Mouse (Mus musculus): ENCODE results near the gene Apc2. TPM values are rescaled to one million over a fixed set of nuclear protein-coding genes. Genes with fewer than 3 reads are reported as not detected.

Apc2 gene
- polyA plus RNA-seq, 1 experiment, result 0.25 TPM

DNA sequence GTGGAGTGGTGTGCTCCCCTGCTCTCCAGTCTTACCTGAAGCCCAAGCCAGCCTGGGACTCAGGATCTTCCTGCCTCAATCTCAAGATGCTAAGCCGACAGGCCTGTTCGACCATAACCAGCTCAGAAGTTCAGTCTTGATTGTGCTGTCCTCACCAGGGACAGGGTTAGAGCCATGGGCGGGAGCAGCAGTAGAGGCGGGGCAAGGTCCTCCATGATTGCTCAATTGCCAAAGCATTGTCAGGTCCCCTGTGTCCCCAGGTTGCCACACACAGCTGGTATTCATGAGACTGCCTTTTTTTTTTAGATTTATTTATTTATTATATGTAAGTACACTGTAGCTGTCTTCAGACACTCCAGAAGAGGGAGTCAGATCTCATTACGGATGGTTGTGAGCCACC, 19.5 kb upstream of the Apc2 start:
- Histone ChIP-seq H3K4me1 (ENCODE audit: control insufficient read depth, insufficient read depth, low read length) (peaks cover 8% of the 10 kb centered on the region), H3K4me3 (ENCODE audit: insufficient read depth, low read length) (no peak overlapping the region), H3K27ac (ENCODE audit: insufficient read depth, low read depth, low read length) (no peak overlapping the region)
- TF ChIP-seq POLR2A (IDR thresholded peaks at IDR 0.05; ENCODE audit: borderline replicate concordance, low read depth, low read length), result no peak
- TF ChIP-seq CTCF (IDR thresholded peaks at IDR 0.05; ENCODE audit: low read depth, low read length), result no peak

DNA sequence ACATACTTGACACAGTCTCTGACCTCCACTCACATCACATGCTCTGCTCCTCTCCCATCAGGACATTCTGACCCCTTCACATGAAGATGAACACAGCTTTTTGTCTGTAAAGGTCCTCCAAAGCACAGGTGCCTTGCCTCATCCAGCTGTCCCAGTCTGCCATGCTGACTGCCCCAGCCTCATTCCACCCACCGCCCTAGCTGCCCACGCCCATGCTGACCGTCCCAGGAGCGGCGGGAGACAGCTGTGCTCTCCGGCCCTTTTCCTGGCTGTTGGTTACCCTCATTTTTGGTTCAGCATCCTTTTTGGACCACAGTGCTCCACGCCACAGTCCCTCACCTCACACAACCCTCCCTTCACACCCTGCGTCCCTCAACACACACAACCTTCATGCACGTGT, 17.4 kb upstream of the Apc2 start:
- TF ChIP-seq CTCF (IDR thresholded peaks at IDR 0.05; ENCODE audit: low read depth, low read length) (no peak), POLR2A (IDR thresholded peaks at IDR 0.05; ENCODE audit: borderline replicate concordance, low read depth, low read length) (no peak)
- no peak overlapping the region for H3K27ac ChIP-seq (ENCODE audit: insufficient read depth, low read depth, low read length)
- no peaks in the 10 kb centered on the region for H3K4me1 ChIP-seq (ENCODE audit: control insufficient read depth, insufficient read depth, low read length)
- H3K4me3 ChIP-seq (ENCODE audit: insufficient read depth, low read length), result no peak overlapping the region

DNA sequence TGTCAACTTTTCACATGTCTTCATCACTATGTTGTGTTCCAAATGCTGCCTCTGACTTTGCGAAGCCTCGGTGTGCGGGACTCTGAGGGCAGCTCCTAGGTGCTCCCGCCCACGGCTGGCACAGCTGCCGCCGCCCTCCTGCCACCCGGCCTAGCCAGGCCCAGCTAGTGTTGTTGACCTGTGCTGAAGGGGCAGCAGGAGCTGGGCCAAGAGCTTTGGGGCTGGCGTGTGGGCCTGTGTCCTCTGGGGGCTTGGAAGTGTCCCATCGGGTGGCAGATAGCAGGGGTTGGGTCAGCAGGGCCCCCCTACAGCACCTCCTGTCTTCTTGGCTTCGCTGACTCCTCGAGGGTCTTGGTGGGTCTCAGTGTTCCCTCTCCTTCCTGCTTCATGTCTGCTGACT, 16.5 kb upstream of the Apc2 start:
- H3K4me1 ChIP-seq (ENCODE audit: control insufficient read depth, insufficient read depth, low read length), result no peaks in the 10 kb centered on the region
- no peak for TF ChIP-seq CTCF (IDR thresholded peaks at IDR 0.05; ENCODE audit: low read depth, low read length)
- no peak for TF ChIP-seq POLR2A (IDR thresholded peaks at IDR 0.05; ENCODE audit: borderline replicate concordance, low read depth, low read length)
- no peak overlapping the region for H3K27ac ChIP-seq (ENCODE audit: insufficient read depth, low read depth, low read length)
- H3K4me3 ChIP-seq (ENCODE audit: insufficient read depth, low read length), result no peak overlapping the region

DNA sequence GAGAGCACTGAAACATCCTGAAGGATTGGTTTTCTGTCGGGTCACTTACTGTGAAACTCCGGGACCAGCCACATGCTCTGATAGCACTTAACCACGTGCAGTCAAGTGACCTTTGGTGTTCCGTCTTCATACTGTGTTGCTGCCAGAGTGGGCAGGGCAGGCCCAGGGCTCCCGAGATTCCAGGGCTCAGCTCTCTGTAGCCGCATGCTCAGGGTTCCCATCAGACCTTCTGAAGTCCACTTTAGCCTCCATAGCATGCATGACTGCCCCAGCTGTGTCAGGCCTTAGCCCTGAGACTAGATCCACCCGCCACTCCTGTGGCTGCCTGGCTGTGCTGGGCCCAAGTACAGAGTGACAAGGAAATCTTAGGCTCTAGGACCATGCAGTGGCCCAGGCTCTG, 14.5 kb upstream of the Apc2 start:
- no peaks in the 10 kb centered on the region for H3K4me1 ChIP-seq (ENCODE audit: control insufficient read depth, insufficient read depth, low read length)
- no peak overlapping the region for H3K4me3 ChIP-seq (ENCODE audit: insufficient read depth, low read length)
- no peak overlapping the region for H3K27ac ChIP-seq (ENCODE audit: insufficient read depth, low read depth, low read length)
- TF ChIP-seq POLR2A (IDR thresholded peaks at IDR 0.05; ENCODE audit: borderline replicate concordance, low read depth, low read length) (no peak), CTCF (IDR thresholded peaks at IDR 0.05; ENCODE audit: low read depth, low read length) (no peak)

DNA sequence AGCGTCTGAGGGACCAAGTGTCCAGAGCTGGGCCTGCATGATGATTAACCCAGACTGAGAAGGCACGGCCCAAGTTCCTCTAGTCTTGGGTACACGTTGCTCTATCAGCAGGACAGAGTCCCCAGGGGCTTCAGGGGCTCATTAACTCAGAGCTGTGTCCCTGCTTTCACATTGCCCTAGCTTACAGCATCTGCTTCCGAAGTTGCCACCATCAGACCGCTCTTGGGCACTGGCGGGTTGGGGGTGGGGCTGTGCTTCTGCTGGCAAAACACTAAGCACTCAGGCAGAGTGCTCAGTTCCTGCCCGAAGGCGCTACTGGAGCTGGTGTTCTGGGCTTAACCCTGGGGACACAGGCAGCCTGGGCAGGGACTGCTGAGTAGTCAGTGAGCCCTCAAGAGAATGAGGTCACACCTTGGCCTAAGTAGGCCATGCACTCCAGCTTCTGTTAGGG, 13.8 kb upstream of the Apc2 start:
- TF ChIP-seq POLR2A (IDR thresholded peaks at IDR 0.05; ENCODE audit: borderline replicate concordance, low read depth, low read length) (no peak), CTCF (IDR thresholded peaks at IDR 0.05; ENCODE audit: low read depth, low read length) (no peak)
- no peak overlapping the region for H3K4me3 ChIP-seq (ENCODE audit: insufficient read depth, low read length)
- no peaks in the 10 kb centered on the region for H3K4me1 ChIP-seq (ENCODE audit: control insufficient read depth, insufficient read depth, low read length)
- no peak overlapping the region for H3K27ac ChIP-seq (ENCODE audit: insufficient read depth, low read depth, low read length)

DNA sequence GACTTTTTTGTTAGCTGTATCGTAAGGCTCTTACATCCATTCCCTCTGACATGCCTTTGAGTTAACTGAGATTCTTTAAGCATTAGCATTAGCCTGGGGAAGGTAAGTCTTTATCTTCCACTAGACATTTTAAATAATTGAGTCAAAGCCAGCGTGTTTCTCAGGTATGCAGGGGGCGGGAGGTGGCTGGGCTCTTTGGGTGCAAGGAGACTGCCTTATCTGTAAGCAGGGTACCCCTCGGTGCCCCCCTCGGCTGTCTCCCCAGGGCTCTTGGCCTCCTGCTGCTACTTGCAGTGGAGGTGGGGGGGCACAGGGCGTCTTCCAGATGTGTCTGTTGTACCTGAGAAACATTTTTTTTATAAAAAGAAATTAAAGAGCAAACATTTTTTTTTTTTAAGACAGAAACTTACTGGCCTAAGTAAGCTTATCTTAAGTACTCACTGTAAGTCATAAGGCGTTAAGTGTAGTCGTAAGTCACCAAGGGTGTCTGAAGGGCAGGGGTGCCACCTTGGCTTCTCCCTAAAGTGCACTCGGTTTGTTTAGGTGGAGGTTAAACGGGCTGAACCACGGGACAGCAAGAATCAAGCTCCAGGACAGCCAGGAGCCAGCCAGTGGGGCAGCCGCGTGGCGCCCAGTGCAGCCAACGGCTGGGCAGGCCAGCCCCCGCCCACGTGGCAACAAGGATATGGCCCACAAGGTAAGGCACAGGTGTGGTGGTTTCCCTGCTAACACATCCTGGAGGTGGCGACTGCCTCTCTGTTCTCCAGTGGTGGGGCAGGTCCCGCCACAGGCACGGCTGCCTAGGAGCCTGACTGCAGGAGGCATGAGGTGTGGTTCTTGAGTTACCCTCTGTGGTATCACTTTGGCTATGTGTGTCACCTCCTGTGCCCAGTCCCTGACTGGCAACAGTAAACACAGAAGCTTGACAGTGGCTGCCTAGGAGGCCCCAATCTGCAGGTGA, 13.0 kb upstream of the Apc2 start:
- TF ChIP-seq CTCF (IDR thresholded peaks at IDR 0.05; ENCODE audit: low read depth, low read length) (no peak), POLR2A (IDR thresholded peaks at IDR 0.05; ENCODE audit: borderline replicate concordance, low read depth, low read length) (no peak)
- H3K27ac ChIP-seq (ENCODE audit: insufficient read depth, low read depth, low read length), result no peak overlapping the region
- no peaks in the 10 kb centered on the region for H3K4me1 ChIP-seq (ENCODE audit: control insufficient read depth, insufficient read depth, low read length)
- no peak overlapping the region for H3K4me3 ChIP-seq (ENCODE audit: insufficient read depth, low read length)

DNA sequence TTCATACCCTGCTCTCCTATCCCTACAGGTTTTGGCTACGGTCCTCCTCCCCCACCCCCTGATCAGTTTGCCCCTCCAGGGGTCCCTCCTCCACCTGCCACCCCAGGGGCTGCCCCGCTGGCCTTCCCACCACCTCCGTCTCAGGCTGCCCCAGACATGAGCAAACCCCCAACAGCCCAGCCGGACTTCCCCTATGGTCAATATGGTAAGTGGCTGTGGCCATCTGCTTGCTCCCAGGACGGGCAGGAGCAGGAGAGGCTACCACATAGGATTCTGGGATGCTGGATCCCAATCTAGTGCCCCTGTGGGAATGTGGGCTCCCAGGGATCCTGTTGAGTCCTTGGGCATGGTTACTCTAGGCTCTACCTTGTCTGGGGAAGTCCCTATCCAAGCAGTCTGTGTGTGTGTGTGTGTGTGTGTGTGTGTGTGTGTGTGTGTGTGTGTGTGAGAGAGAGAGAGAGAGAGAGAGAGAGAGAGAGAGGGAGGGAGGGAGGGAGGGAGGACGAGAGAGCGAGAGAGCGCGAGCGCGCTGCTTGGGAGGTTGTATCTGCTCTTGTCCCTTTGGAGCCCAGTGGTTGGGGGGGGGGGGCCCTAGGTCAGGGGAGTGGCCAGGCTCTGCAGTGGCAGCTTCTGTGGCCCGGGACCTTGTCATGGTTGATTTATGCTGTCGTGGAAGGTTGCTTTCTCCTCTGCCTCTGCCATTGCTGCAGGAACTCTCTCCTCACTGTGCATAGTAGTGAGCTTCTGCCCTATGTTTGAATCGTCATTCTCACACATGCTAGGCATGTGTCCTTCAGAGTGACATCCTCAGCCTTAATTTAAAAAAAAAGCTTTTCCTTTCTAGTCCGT, 10.3 kb upstream of the Apc2 start:
- Histone ChIP-seq H3K27ac (ENCODE audit: insufficient read depth, low read depth, low read length) (no peak overlapping the region), H3K4me3 (ENCODE audit: insufficient read depth, low read length) (no peak overlapping the region), H3K4me1 (ENCODE audit: control insufficient read depth, insufficient read depth, low read length) (no peaks in the 10 kb centered on the region)
- TF ChIP-seq POLR2A (IDR thresholded peaks at IDR 0.05; ENCODE audit: borderline replicate concordance, low read depth, low read length), result no peak
- TF ChIP-seq CTCF (IDR thresholded peaks at IDR 0.05; ENCODE audit: low read depth, low read length), result no peak

DNA sequence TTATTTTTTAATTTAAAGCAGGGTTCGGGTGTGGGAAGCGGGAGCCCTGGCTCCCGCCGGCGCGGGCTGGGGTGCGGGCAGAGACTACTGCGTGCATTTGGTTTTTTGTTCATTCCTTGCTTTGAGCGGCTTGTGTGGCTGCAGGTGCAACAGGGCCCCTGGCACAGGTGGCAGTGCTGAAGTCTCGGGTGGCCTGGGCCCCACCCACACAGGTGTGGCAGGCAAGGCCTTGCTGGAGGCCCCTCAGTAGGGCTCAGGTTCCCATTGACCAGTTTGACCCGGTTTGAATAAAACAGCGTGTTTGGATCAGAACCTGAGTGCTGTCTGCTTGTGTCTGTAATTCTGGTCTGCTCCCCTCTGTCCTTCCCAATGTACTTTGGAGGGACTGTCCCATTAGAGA, 7.7 kb upstream of the Apc2 start:
- Histone ChIP-seq H3K27ac (ENCODE audit: insufficient read depth, low read depth, low read length) (no peak overlapping the region), H3K4me3 (ENCODE audit: insufficient read depth, low read length) (no peak overlapping the region), H3K4me1 (ENCODE audit: control insufficient read depth, insufficient read depth, low read length) (no peaks in the 10 kb centered on the region)
- TF ChIP-seq CTCF (IDR thresholded peaks at IDR 0.05; ENCODE audit: low read depth, low read length) (no peak), POLR2A (IDR thresholded peaks at IDR 0.05; ENCODE audit: borderline replicate concordance, low read depth, low read length) (no peak)

DNA sequence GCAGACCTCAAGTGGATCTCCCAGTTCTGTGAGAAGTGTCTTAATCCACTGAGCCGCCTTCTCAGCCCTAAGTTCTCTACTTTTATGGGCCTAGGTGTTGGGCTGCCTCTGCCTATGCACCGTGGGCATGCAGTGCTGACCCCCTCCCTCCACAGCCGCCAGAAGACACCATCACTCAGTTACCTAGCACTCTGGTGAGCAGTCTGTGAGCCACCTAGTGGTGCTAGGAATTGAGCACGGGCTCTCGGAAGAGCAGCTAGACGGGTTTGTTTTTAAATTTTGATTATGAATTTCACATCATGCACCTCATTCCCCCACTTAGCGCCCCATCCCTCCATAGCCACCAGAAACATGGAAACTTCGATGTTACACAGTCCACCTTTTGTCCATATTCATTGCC, 7.1 kb upstream of the Apc2 start:
- TF ChIP-seq POLR2A (IDR thresholded peaks at IDR 0.05; ENCODE audit: borderline replicate concordance, low read depth, low read length) (no peak), CTCF (IDR thresholded peaks at IDR 0.05; ENCODE audit: low read depth, low read length) (no peak)
- H3K4me1 ChIP-seq (ENCODE audit: control insufficient read depth, insufficient read depth, low read length), result no peaks in the 10 kb centered on the region
- no peak overlapping the region for H3K4me3 ChIP-seq (ENCODE audit: insufficient read depth, low read length)
- no peak overlapping the region for H3K27ac ChIP-seq (ENCODE audit: insufficient read depth, low read depth, low read length)

All from bone marrow macrophage, adult 2 months (primary cell).